Mouse (Mus musculus) CH12.LX (cell line): ENCODE results near the gene Inhbb. TPM values are rescaled to one million over a fixed set of nuclear protein-coding genes. Genes with fewer than 3 reads are reported as not detected.

Experiments used
- DNase-seq: peaks from one replicate; pipeline ENCODE4 v3.0.0-alpha.2; 2013; ENCODE audit errors: extremely low read depth
- H3K27ac ChIP-seq: 2 replicates; pipeline ENCODE4 v1.5.1; 2012; ENCODE audit warnings: low read depth, mild to moderate bottlenecking, control low read depth, moderate library complexity; ENCODE audit not compliant: insufficient read depth
- H3K27me3 ChIP-seq: replicated peaks from 2 replicates; pipeline ENCODE3; 2012; ENCODE audit warnings: inconsistent platforms
- H3K36me3 ChIP-seq, 2 experiments: replicated peaks in 1 of 2; 2 replicates each; pipeline versions ENCODE3 to v1.6.1; 2012; ENCODE audit warnings: inconsistent platforms in 1 of 2, low read length in 1 of 2, mild to moderate bottlenecking in 1 of 2, mixed read lengths in 1 of 2, moderate library complexity in 1 of 2; ENCODE audit not compliant: control insufficient read depth in 1 of 2, insufficient read depth in 1 of 2
- H3K4me1 ChIP-seq, 2 experiments: 2 replicates each; pipeline ENCODE4 v1.6.1; 2012; ENCODE audit warnings: inconsistent platforms in 1 of 2, moderate library complexity in 1 of 2; ENCODE audit not compliant: insufficient read depth in 2 of 2, control insufficient read depth in 1 of 2
- H3K4me2 ChIP-seq: 2 replicates; pipeline ENCODE4 v1.6.1; 2012; ENCODE audit warnings: low read depth, mild to moderate bottlenecking, control low read depth; ENCODE audit not compliant: poor library complexity, insufficient read depth, severe bottlenecking
- H3K4me3 ChIP-seq, 3 experiments: fragments of 150-350 bp in 1 of 3; sonication (generic) in 1 of 3; replicated peaks in 1 of 3; 2 replicates each; pipeline versions ENCODE3 to v1.5.1; 2011 to 2012; ENCODE audit warnings: low read depth in 2 of 3, low read length in 2 of 3, mild to moderate bottlenecking in 2 of 3, moderate library complexity in 2 of 3, control low read depth in 1 of 3, improper control_type of control experiment in 1 of 3, inconsistent platforms in 1 of 3, mixed read lengths in 1 of 3; ENCODE audit not compliant: poor library complexity in 1 of 3
- H3K79me2 ChIP-seq: replicated peaks from 2 replicates; pipeline ENCODE4 v1.6.1; 2012; ENCODE audit warnings: mild to moderate bottlenecking, moderate library complexity; ENCODE audit not compliant: control insufficient read depth, poor library complexity, insufficient read depth, severe bottlenecking; ENCODE audit errors: extremely low read depth
- H3K9ac ChIP-seq: 2 replicates; pipeline ENCODE4 v1.6.1; 2012; ENCODE audit warnings: low read depth, mild to moderate bottlenecking, control low read depth, moderate library complexity; ENCODE audit not compliant: insufficient read depth
- H3K9me3 ChIP-seq: replicated peaks from 2 replicates; pipeline ENCODE3; 2012; ENCODE audit warnings: low read length, inconsistent platforms, mixed read lengths
- BHLHE40 ChIP-seq: IDR thresholded peaks from 2 replicates; pipeline ENCODE4 v1.6.1; 2011; ENCODE audit warnings: mild to moderate bottlenecking, low read depth, low read length, improper control_type of control experiment
- CHD1 ChIP-seq: IDR thresholded peaks from 2 replicates; pipeline ENCODE4 v1.6.1; 2012; ENCODE audit warnings: low read depth, low read length, improper control_type of control experiment, inconsistent platforms
- CHD2 ChIP-seq: IDR thresholded peaks from 2 replicates; pipeline ENCODE4 v1.6.1; 2011; ENCODE audit warnings: low read length, improper control_type of control experiment
- ELF1 ChIP-seq: IDR thresholded peaks from 2 replicates; pipeline ENCODE4 v1.6.1; 2014; ENCODE audit warnings: low read depth, mild to moderate bottlenecking, inconsistent platforms, low read length, improper control_type of control experiment
- EP300 ChIP-seq: IDR thresholded peaks from 2 replicates; pipeline ENCODE4 v1.6.1; 2011; ENCODE audit warnings: low read length, improper control_type of control experiment
- ETS1 ChIP-seq: conservative IDR thresholded peaks from 2 replicates; pipeline ENCODE4 v1.6.1; 2012; ENCODE audit warnings: low read depth, mild to moderate bottlenecking, inconsistent platforms, low read length, improper control_type of control experiment, moderate library complexity
- HCFC1 ChIP-seq: IDR thresholded peaks from 2 replicates; pipeline ENCODE4 v1.6.1; 2012; ENCODE audit warnings: low read depth, mild to moderate bottlenecking, inconsistent platforms, low read length, improper control_type of control experiment
- JUN ChIP-seq: IDR thresholded peaks from 2 replicates; pipeline ENCODE4 v1.6.1; 2011; ENCODE audit warnings: low read depth, mild to moderate bottlenecking, low read length, improper control_type of control experiment, moderate library complexity; ENCODE audit not compliant: insufficient read depth
- JUND ChIP-seq: conservative IDR thresholded peaks from 2 replicates; pipeline ENCODE4 v1.6.1; 2011; ENCODE audit warnings: low read depth, low read length, improper control_type of control experiment
- MAFK ChIP-seq: IDR thresholded peaks from 2 replicates; pipeline ENCODE4 v1.6.1; 2011; ENCODE audit warnings: low read length, improper control_type of control experiment; ENCODE audit not compliant: insufficient replicate concordance
- MAX ChIP-seq: IDR thresholded peaks from 2 replicates; pipeline ENCODE4 v1.6.1; 2011; ENCODE audit warnings: low read length, improper control_type of control experiment
- MAZ ChIP-seq: IDR thresholded peaks from 2 replicates; pipeline ENCODE4 v1.6.1; 2012; ENCODE audit warnings: low read depth, mild to moderate bottlenecking, inconsistent platforms, low read length, improper control_type of control experiment, moderate library complexity
- MEF2A ChIP-seq: IDR thresholded peaks from 2 replicates; pipeline ENCODE4 v1.6.1; 2014; ENCODE audit warnings: low read depth, mild to moderate bottlenecking, inconsistent platforms, low read length, improper control_type of control experiment, borderline replicate concordance
- MXI1 ChIP-seq: IDR thresholded peaks from 2 replicates; pipeline ENCODE4 v1.6.1; 2011; ENCODE audit warnings: mild to moderate bottlenecking, low read depth, low read length, improper control_type of control experiment
- NRF1 ChIP-seq: IDR thresholded peaks from 2 replicates; pipeline ENCODE4 v1.6.1; 2014; ENCODE audit warnings: low read depth, mild to moderate bottlenecking, inconsistent platforms, low read length, improper control_type of control experiment, moderate library complexity
- POLR2A ChIP-seq: IDR thresholded peaks from 2 replicates; pipeline ENCODE4 v1.6.1; 2011; ENCODE audit warnings: low read depth, mild to moderate bottlenecking, improper control_type of control experiment, low read length
- RAD21 ChIP-seq: IDR thresholded peaks from 2 replicates; pipeline ENCODE4 v1.6.1; 2011; ENCODE audit warnings: low read depth, mild to moderate bottlenecking, low read length, improper control_type of control experiment, moderate library complexity
- RCOR1 ChIP-seq: conservative IDR thresholded peaks from 2 replicates; pipeline ENCODE4 v1.6.1; 2012; ENCODE audit warnings: low read depth, mild to moderate bottlenecking, inconsistent platforms, low read length, improper control_type of control experiment
- SIN3A ChIP-seq: IDR thresholded peaks from 2 replicates; pipeline ENCODE4 v1.6.1; 2012; ENCODE audit warnings: low read length, improper control_type of control experiment, inconsistent platforms
- SMC3 ChIP-seq: IDR thresholded peaks from 2 replicates; pipeline ENCODE4 v1.6.1; 2011; ENCODE audit warnings: low read depth, low read length, improper control_type of control experiment
- TBP ChIP-seq: conservative IDR thresholded peaks from 2 replicates; pipeline ENCODE4 v1.6.1; 2011; ENCODE audit warnings: low read depth, low read length, improper control_type of control experiment
- UBTF ChIP-seq: IDR thresholded peaks from 2 replicates; pipeline ENCODE4 v1.6.1; 2012; ENCODE audit warnings: low read depth, mild to moderate bottlenecking, inconsistent platforms, low read length, improper control_type of control experiment, moderate library complexity
- USF2 ChIP-seq: conservative IDR thresholded peaks from 2 replicates; pipeline ENCODE4 v1.6.1; 2011; ENCODE audit warnings: low read depth, low read length, improper control_type of control experiment
- ZNF384 ChIP-seq: IDR thresholded peaks from 2 replicates; pipeline ENCODE4 v1.6.1; 2012; ENCODE audit warnings: low read depth, low read length, improper control_type of control experiment, inconsistent platforms
- dilution Hi-C: fragments of 300-500 bp; cut with MboI; formaldehyde crosslinking; loops from 2 replicates; pipeline ENCODE4 v1.14.3; 2020; ENCODE audit warnings: low sequenced_read_pairs; ENCODE audit not compliant: extremely low pct_unique_long_range_greater_than_20kb, extremely low pct_ligation_motif_present
- in situ Hi-C: fragments of 300-500 bp; cut with MboI; formaldehyde crosslinking; loops from 3 replicates; pipeline ENCODE4 v1.14.3; 2019; ENCODE audit warnings: low sequenced_read_pairs, low pct_ligation_motif_present, low pct_unique_long_range_greater_than_20kb, mixed read lengths
- polyA plus RNA-seq: library from polyadenylated mRNA; unstranded; fragments of >175 nt; gene quantifications from 2 replicates; pipeline ENCODE4 v1.2.1, GENCODE M21; 2012; ENCODE audit warnings: low read depth; ENCODE audit not compliant: insufficient read length
- total RNA-seq, 2 experiments: library from RNA; depleted of rRNA; stranded (reverse); fragments of 300-350 nt in 1 of 2; fragments of >200 nt in 1 of 2; gene quantifications; 2 replicates each; pipeline ENCODE4 v1.2.3; 2012 to 2014

The Inhbb gene
- total and polyA plus RNA-seq, 3 experiments: not detected

GRCm38 (mm10) chr1:119407691-119408315 lies 14.2 kb downstream of the Inhbb start:
- H3K27me3 ChIP-seq: no peaks in the 10 kb centered on the region
- TF ChIP-seq TBP: no peak
- DNase-seq: no peak
- H3K79me2 ChIP-seq: no peaks in the 10 kb centered on the region
- H3K9me3 ChIP-seq: peaks cover 68% of the 10 kb centered on the region
- H3K4me3 ChIP-seq: no peak overlapping the region
- H3K36me3 ChIP-seq: no peaks in the 10 kb centered on the region
- H3K27ac ChIP-seq: no peak overlapping the region
- dilution Hi-C loops (no loop called here), in situ Hi-C loops (no loop called here)
- H3K4me2 ChIP-seq: no peak overlapping the region
- H3K4me1 ChIP-seq: no peaks in the 10 kb centered on the region
- H3K9ac ChIP-seq: no peak overlapping the region

GRCm38 (mm10) chr1:119404798-119405197 lies 17.2 kb downstream of the Inhbb start:
- Histone ChIP-seq H3K27me3 (no peaks in the 10 kb centered on the region), H3K4me3 (no peak overlapping the region), H3K36me3 (no peaks in the 10 kb centered on the region)
- TF ChIP-seq CHD2 (no peak), USF2 (no peak), ELF1 (no peak), MEF2A (no peak), NRF1 (no peak), JUN (no peak), MAZ (no peak)
- TF ChIP-seq, all 38 proteins: peak for 0
- in situ Hi-C loops: no loop called here
- Histone ChIP-seq H3K9me3 (peaks cover 68% of the 10 kb centered on the region), H3K4me1 (no peaks in the 10 kb centered on the region), H3K79me2 (no peaks in the 10 kb centered on the region), H3K27ac (no peak overlapping the region), H3K9ac (no peak overlapping the region), H3K4me2 (no peak overlapping the region)
- DNase-seq: no peak
- dilution Hi-C loops: no loop called here

DNA sequence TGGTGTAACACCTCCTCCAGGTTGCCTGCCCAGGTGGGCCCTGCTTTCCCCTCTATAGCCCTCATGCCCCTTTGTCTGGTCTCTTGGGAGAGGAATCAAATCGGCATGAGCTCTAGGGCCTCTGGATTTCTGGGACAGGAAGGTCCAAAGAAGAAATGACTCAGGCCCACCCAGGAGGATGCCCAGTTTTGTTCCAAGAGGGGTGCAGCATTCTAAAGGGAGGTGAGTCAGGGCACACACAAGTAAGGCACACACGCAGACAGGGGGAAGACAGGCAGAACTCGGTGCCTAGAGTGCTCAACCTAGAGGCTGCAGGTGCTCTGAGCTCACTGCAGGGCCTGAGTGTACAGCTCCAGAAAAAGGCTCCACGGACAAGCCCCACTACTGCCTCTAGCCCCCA lies 17.7 kb downstream of the Inhbb start:
- Histone ChIP-seq H3K9ac (no peak overlapping the region), H3K27ac (no peak overlapping the region), H3K27me3 (no peaks in the 10 kb centered on the region), H3K79me2 (no peaks in the 10 kb centered on the region), H3K36me3 (no peaks in the 10 kb centered on the region), H3K4me3 (no peak overlapping the region), H3K9me3 (peaks cover 66% of the 10 kb centered on the region), H3K4me2 (no peak overlapping the region), H3K4me1 (no peaks in the 10 kb centered on the region)
- in situ Hi-C loops (no loop called here), dilution Hi-C loops (no loop called here)
- TF ChIP-seq SMC3 (no peak), TBP (no peak), BHLHE40 (no peak), MAFK (no peak), MAX (no peak), POLR2A (no peak), SIN3A (no peak), ETS1 (no peak), ZNF384 (no peak), EP300 (no peak), USF2 (no peak), CHD2 (no peak), RCOR1 (no peak), CHD1 (no peak), UBTF (no peak), ELF1 (no peak), JUND (no peak), RAD21 (no peak), HCFC1 (no peak), MXI1 (no peak)
- DNase-seq: no peak
